Mouse (Mus musculus) left cerebral cortex, adult 2 months (tissue): ENCODE results near the gene Bicral. TPM values are rescaled to one million over a fixed set of nuclear protein-coding genes. Genes with fewer than 3 reads are reported as not detected.
"Not testable (repeated sequence)": the region's sequence is repeated elsewhere in the genome, so short reads cannot be mapped to it uniquely, and the experiment has no call there.

Experiments used
- DNase-seq, 2 experiments: peaks; one replicate each; pipeline ENCODE4 v3.0.0; 2021 to 2022; ENCODE audit warnings: low spot score in 2 of 2, mixed read lengths in 1 of 2; ENCODE audit errors: extremely low spot score in 1 of 2
- H3K27ac ChIP-seq: fragments of 200-600 bp; 2 replicates; pipeline ENCODE4 v1.8.1; 2022
- H3K4me3 ChIP-seq: fragments of 200-600 bp; 2 replicates; pipeline ENCODE4 v1.8.1; 2022
- CTCF ChIP-seq: fragments of 200-600 bp; IDR thresholded peaks from 2 replicates; pipeline ENCODE4 v1.8.1; 2022; ENCODE audit warnings: antibody characterized with exemption, mild to moderate bottlenecking, moderate library complexity
- intact Hi-C: fragments of 180-260 bp; cut with DNase I; formaldehyde crosslinking; loops from one replicate; pipeline ENCODE4 v1.15.1; 2025
- total RNA-seq, 2 experiments: library from RNA; stranded (reverse); gene quantifications; 2 replicates each; pipeline ENCODE4 v1.2.3; 2021

Gene Bicral
- total RNA-seq, 2 experiments from 2014 or later = 57.5 to 59.7 TPM

DNA sequence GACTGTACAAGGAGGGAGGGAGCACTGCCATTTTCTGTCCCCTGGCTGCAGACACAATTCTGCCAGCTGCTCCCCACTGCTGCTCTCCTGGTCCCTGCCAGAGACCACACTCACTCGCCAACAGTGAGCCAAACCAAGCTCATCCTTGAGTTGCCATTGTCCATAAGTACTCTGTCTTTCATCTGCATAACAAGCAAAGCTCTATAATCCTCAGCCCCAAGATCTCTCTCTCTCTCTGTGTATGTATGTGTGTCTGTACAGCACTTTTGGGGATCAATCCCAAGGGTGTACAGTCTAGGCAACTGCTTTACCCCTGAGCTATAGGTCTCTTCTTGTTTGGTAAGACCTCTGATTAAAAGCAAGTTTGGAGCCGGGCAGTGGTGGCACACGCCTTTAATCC, 47.6 kb downstream of the Bicral start:
- Histone ChIP-seq H3K4me3 (no peak overlapping the region), H3K27ac (no peak overlapping the region)
- no peak for DNase-seq
- intact Hi-C loops = no loop called here
- TF ChIP-seq CTCF = no peak

DNA sequence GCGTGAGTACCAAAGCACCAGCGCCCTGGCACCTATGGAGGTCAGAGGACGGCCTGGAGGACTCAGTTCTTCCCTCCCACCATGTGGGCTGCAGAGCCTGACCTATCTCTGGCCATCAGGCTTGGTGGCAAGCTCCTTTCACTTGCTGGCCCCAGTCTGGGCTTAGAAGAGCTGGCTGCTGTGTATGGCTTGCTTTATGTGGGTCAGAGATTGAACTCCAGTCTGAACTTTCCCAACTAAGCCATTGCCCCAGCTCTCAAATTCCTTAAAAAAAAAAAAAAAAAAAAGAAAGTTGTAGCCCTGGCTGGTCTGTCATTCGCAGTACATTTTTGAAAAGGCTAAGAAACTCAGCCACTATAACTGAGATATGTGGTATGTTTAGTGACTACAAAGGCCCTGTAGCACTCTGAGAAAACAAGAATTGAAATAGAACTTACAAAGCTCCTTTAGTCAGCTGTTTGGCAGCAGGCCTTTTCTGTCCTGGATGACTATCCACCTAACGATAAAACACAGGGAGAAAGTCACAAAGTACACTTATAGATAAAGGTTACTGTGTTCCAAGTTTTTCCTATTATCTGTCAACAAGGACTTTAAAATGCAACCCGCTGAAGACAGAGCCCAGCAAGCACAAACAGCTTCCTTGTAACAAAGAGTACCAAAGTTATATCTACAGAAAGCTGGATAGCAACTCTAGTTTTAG, 49.0 kb downstream of the Bicral start:
- no peak overlapping the region for H3K4me3 ChIP-seq
- TF ChIP-seq CTCF = no peak
- H3K27ac ChIP-seq = no peak overlapping the region
- intact Hi-C loops = no loop called here
- no peak for DNase-seq

- TF ChIP-seq CTCF = no peak
- no peak for DNase-seq
- intact Hi-C loops = no loop called here
- Histone ChIP-seq H3K27ac (no peak overlapping the region), H3K4me3 (no peak overlapping the region)
Measured at GRCm38 (mm10) chr17:46808376-46808775, 49.9 kb downstream of the Bicral start.

DNA sequence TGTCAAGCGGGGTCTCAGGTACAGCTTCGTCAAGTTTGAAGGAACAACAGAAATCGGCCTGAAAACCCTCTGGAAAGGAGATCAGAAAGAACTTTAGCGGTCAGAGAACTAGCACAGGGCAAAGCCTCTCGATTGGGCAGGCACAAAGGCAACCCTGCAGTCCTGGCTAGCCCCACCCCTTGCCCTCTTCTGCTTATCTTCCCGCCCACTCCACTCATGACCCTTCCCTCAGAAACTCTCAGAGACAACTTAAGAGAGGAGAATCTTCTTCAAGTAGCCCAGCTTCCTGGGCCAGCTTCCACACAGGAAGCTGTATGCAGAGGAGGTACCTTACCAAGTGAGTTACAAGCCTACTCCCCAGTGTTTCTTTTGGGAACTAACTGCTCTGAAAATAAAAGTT, 56.5 kb downstream of the Bicral start:
- no peak overlapping the region for H3K27ac ChIP-seq
- H3K4me3 ChIP-seq = no peak overlapping the region
- intact Hi-C loops = no loop called here
- DNase-seq = no peak
- no peak for TF ChIP-seq CTCF

DNA sequence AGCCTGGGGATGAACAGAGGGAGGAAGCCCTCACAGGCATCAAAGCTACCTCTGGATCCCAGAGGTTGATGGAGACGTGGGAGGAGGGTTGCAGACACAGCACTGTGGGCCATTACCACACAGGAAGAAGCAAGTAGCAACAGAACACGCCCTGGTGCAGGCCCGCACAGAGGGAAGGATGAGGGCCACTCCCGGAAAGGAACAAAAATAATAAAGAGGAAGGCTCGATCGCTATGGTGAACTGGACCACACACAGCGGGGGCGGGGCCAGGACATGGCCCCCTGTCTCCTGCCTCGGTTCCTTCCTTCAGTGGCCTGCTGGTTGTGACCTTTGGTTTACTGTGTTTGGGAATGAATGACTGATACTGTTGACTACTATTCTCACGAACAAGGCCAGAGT, 58.6 kb downstream of the Bicral start:
- Histone ChIP-seq H3K4me3 (no peak overlapping the region), H3K27ac (no peak overlapping the region)
- TF ChIP-seq CTCF = no peak
- DNase-seq = no peak
- intact Hi-C loops = no loop called here

GRCm38 (mm10) chr17:46797386-46797785, 60.9 kb downstream of the Bicral start:
- Histone ChIP-seq H3K27ac (no peak overlapping the region), H3K4me3 (no peak overlapping the region)
- TF ChIP-seq CTCF = no peak
- intact Hi-C loops = no loop called here
- DNase-seq = no peak

- Histone ChIP-seq H3K27ac (no peak overlapping the region), H3K4me3 (no peak overlapping the region)
- DNase-seq = no peak
- TF ChIP-seq CTCF = no peak
- intact Hi-C loops = no loop called here
Measured at GRCm38 (mm10) chr17:46796743-46797142, 61.5 kb downstream of the Bicral start.

DNA sequence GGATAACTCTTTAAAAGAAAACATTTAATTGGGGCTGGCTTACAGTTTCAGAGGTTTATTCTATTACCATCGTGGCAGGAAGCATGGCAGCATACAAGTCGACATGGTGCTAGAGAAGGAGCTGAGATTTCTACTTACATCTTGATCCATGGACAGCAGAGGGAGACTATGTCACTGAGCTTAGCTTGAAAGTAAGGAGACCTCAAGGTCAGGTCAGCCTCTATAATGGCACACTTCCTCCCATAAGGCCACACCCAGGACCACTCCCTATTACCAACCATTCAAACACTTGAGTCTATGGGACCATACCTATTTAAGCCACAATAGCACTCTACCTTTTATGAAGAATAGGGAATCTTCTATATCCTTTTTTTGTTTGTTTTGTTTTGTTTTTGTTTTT, 65.3 kb downstream of the Bicral start:
- Histone ChIP-seq H3K4me3 (no peak overlapping the region), H3K27ac (no peak overlapping the region)
- no peak for TF ChIP-seq CTCF
- intact Hi-C loops = no loop called here
- DNase-seq = no peak

- H3K27ac ChIP-seq, DNase-seq, intact Hi-C loops, H3K4me3 ChIP-seq: not testable (repeated sequence)
Measured at GRCm38 (mm10) chr17:46787974-46788373, 70.3 kb downstream of the Bicral start.

DNA sequence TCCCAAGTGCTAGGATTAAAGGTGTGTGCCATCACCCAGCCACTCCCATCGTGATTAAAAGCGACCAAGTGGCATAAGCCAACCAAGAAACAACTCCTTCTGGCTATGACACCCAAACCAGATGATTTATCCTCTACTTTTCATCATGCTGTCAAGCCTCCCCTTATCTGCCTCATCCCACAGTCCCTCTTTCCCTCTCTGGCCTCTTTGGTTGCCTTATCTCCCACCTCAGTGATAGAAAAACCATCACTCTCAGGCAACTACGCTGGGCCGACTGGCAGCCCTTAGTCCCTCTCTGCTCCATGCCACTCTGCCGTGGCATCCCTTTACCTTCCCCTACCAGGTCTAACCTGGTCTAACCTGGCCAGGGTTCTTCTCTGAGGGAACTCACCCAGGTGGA, 71.3 kb downstream of the Bicral start:
- intact Hi-C loops = no loop called here
- DNase-seq = no peak
- H3K4me3 ChIP-seq = no peak overlapping the region
- H3K27ac ChIP-seq = no peak overlapping the region
- TF ChIP-seq CTCF = no peak

GRCm38 (mm10) chr17:46783222-46783565, 75.1 kb downstream of the Bicral start:
- intact Hi-C loops = loop anchor here (2.0 kb wide), 1 partner anchor 74 kb away; no protein-coding TSS in a partner anchor
- DNase-seq = no peak
- Histone ChIP-seq H3K27ac (peak overlapping the region; percentile 79), H3K4me3 (peak overlapping the region; percentile 58)
- no peak for TF ChIP-seq CTCF

DNA sequence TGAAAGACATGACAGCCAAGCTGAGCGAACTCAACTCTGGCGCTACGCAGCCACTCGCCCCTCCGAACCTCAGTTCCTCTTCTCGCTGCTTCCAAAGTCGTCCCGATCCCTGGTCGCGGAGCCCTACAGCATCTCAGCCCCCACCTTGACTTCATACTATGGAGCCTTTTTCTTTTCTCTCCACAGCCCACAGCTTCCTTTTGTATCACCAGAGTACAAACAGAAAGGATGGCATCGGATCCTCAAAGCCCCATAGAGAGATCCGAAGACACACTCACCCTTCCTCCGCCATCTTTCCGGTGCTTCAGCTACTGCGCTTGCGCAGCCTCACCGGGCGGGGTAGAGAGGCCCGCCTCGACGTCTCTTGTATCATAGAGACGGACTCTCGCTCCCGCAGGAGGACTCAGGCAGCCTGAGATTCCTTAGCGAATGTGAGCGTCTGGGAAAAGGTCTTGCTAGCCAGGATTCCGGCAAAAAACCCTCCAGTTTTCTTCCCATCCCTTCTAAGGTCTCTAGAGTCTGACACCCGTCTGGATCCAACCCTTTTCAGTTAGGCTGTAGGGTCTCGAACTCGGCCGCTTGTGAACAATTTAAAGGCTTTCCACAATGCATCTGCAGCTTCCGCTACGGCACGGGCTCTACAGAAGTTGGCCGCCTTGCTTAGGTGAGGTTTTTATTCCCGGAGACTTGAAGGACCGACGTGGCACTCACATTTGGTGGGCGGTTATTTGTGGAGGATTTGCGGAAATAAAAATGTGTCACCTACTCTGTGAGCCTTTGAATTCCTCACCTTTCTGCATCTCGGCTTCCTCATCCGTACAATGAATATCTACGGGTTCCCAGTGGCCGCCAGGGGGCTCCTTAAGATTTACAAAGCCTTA, 75.7 kb downstream of the Bicral start, which contains the start of gene Rpl7l1:
Gene Rpl7l1 (minus strand): TSS at position 332 of the 881 bp plus-strand sequence.
- peak; percentile 89 to 90 for DNase-seq
- peak; percentile 74 for TF ChIP-seq CTCF
- intact Hi-C loops = loop anchor here (1.0 to 2.0 kb wide), 2 partner anchors 74 to 108 kb away; partner anchors contain the start of gene Tbcc
- Histone ChIP-seq H3K27ac (peak within 1 kb of the TSS; percentile 79), H3K4me3 (peak within 1 kb of the TSS; percentile 58)
